In genomic region chr17:8986551-8986950, GRCm38 (mm10) we compare ENCODE assay signal across 12 mouse cellular contexts. TPM values are rescaled to one million over a fixed set of nuclear protein-coding genes. Genes with fewer than 3 reads are reported as not detected.
A peak's percentile ranks its signal among the peaks of the same experiment; 100 is the strongest.
DNase-seq lines count a peak whose midpoint lies in the region.
"Had no signal": no experiment of that assay in that cellular context is flagged by ENCODE, and none has a peak within 500 bp of the region (broad histone marks: within the 10 kb centered on the region; RNA-seq: fewer than 3 reads in every experiment).

No protein-coding gene starts in this region.

- DNase-seq in frontal cortex, adult 2 months (ENCODE audit: extremely low spot score in 1 of 2, low spot score in 1 of 2): peak; percentile 46 to 81
- no peak for DNase-seq in frontal cortex, postnatal 25 days (ENCODE audit: low spot score in 2 of 2)
- DNase-seq in brain, embryonic 18.5 days (ENCODE audit: low read depth, low spot score): peak; percentile 42
- DNase-seq in layer of hippocampus, adult 8-10 months (ENCODE audit: low spot score in 2 of 2): peak; percentile 66 to 69
- DNase-seq in right cerebral cortex, adult 2 months (ENCODE audit: low spot score in 2 of 2): peak; percentile 59 to 64
- no peak for DNase-seq in liver
- no peak for DNase-seq in urinary bladder, adult 2 months (ENCODE audit: low spot score)
- DNase-seq in heart, postnatal 4 days: no peak
- DNase-seq: gastrocnemius, postnatal 14 days; kidney, adult 11 months; kidney, postnatal 4 days; lung, postnatal 10 days had no signal

RNA-seq across cellular contexts. Expression of gene 1700010I14Rik, which starts 1.6 kb away (rescaled TPM):
- 2.0 and 2.2 TPM in 2 replicates for polyA plus RNA-seq in frontal cortex, adult 2 months (2012; rRNA removed)
- 1 to 10 TPM; 1.2 to 2.7 (median 2.2) TPM for total RNA-seq in layer of hippocampus, adult 8-10 months (2022)
- polyA plus RNA-seq in urinary bladder, adult 2 months (2012; rRNA removed): 2.0 and 2.1 TPM in 2 replicates
- under 1 TPM in 1 of 2 experiments, not detected in 1; 0.36 TPM for total RNA-seq in heart, postnatal 4 days (2021)

Comparison
In these comparisons a context has a peak if more than half of its experiments do, and no peak if none do; other contexts are left out.
1. DNase-seq: peak in frontal cortex, adult 2 months (2 of 2), brain, embryonic 18.5 days (single experiment), layer of hippocampus, adult 8-10 months (2 of 2) and right cerebral cortex, adult 2 months (2 of 2); none in frontal cortex, postnatal 25 days (0 of 2), liver (single experiment), urinary bladder, adult 2 months (single experiment) and heart, postnatal 4 days (single experiment).